Mouse (Mus musculus): ENCODE results near the gene Mblac1. TPM values are rescaled to one million over a fixed set of nuclear protein-coding genes. Genes with fewer than 3 reads are reported as not detected.

Mblac1 gene
- 12.9 and 14.6 TPM in 2 replicates for polyA plus RNA-seq (2014; fragmentation: Nextera tagmentation; extraction: Ambion mirVana)

GRCm38 (mm10) chr5:138193771-138194727 lies at the start of gene Mblac1:
Gene Mblac1, plus strand, starts transcription at chr5:138194314.
- H3K36me3 ChIP-seq (ENCODE audit: control insufficient read depth, insufficient read depth, low read length), result no peaks in the 10 kb centered on the region; the same call in 1 of the 2 replicates
- peaks cover 7% of the 10 kb centered on the region; the same call in 1 of the 2 replicates for H3K4me1 ChIP-seq (ENCODE audit: control insufficient read depth, insufficient read depth, low read length)
- peak within 1 kb of the TSS; percentile 76 for H3K4me3 ChIP-seq (ENCODE audit: low read depth, low read length)
- peak; percentile 88 for ATAC-seq (ENCODE audit: low read depth)
- WGBS, result 7% methylated on average over 54 of the region's 54 CpGs
- peak within 1 kb of the TSS; percentile 96 for H3K4me2 ChIP-seq (ENCODE audit: low read depth, low read length)
- H3K9ac ChIP-seq (replicated peaks; ENCODE audit: low read depth, low read length), result peak within 1 kb of the TSS; percentile 84
- no peaks in the 10 kb centered on the region for H3K9me3 ChIP-seq (ENCODE audit: control insufficient read depth, low read length)
- peak within 1 kb of the TSS; percentile 90 for H3K27ac ChIP-seq (ENCODE audit: low read depth, low read length)
- H3K27me3 ChIP-seq (ENCODE audit: control insufficient read depth, insufficient read depth, low read length), result no peaks in the 10 kb centered on the region

GRCm38 (mm10) chr5:138154390-138154789 lies 39.7 kb upstream of the Mblac1 start:
- peak overlapping the region; percentile 81 for H3K4me3 ChIP-seq (ENCODE audit: low read depth, low read length)
- H3K4me2 ChIP-seq (ENCODE audit: low read depth, low read length), result peak overlapping the region; percentile 87
- no peak overlapping the region for H3K27ac ChIP-seq (ENCODE audit: low read depth, low read length)
- peaks cover 9% of the 10 kb centered on the region; the same call in 1 of the 2 replicates for H3K4me1 ChIP-seq (ENCODE audit: control insufficient read depth, insufficient read depth, low read length)
- WGBS, result 91% methylated on average over 3 of the region's 3 CpGs
- H3K27me3 ChIP-seq (ENCODE audit: control insufficient read depth, insufficient read depth, low read length), result no peaks in the 10 kb centered on the region
- peak overlapping the region; percentile 95 for H3K9ac ChIP-seq (replicated peaks; ENCODE audit: low read depth, low read length)
- ATAC-seq (ENCODE audit: low read depth), result no peak
- peaks cover 19% of the 10 kb centered on the region for H3K36me3 ChIP-seq (ENCODE audit: control insufficient read depth, insufficient read depth, low read length)
- H3K9me3 ChIP-seq (ENCODE audit: control insufficient read depth, low read length), result no peaks in the 10 kb centered on the region

- Histone ChIP-seq H3K4me3 (ENCODE audit: low read depth, low read length) (peak within 1 kb of the TSS; percentile 81), H3K36me3 (ENCODE audit: control insufficient read depth, insufficient read depth, low read length) (peaks cover 15% of the 10 kb centered on the region; the same call in 1 of the 2 replicates), H3K27ac (ENCODE audit: low read depth, low read length) (peak within 1 kb of the TSS; percentile 98), H3K9ac (replicated peaks; ENCODE audit: low read depth, low read length) (peak within 1 kb of the TSS; percentile 95), H3K9me3 (ENCODE audit: control insufficient read depth, low read length) (no peaks in the 10 kb centered on the region), H3K4me2 (ENCODE audit: low read depth, low read length) (peak within 1 kb of the TSS; percentile 87), H3K27me3 (ENCODE audit: control insufficient read depth, insufficient read depth, low read length) (no peaks in the 10 kb centered on the region), H3K4me1 (ENCODE audit: control insufficient read depth, insufficient read depth, low read length) (peaks cover 9% of the 10 kb centered on the region; the same call in 1 of the 2 replicates)
- ATAC-seq (ENCODE audit: low read depth), result peak; percentile 98
- under 1% methylated on average over 31 of the region's 31 CpGs for whole genome bisulfite sequencing
These were observed 38.6 kb upstream of the Mblac1 start, which contains the start of gene Zfp113 for GRCm38 (mm10) chr5:138155443-138155976. Gene Zfp113, minus strand, starts transcription at chr5:138155744.

- peak overlapping the region; percentile 69 for H3K4me3 ChIP-seq (ENCODE audit: low read depth, low read length)
- ATAC-seq (ENCODE audit: low read depth), result no peak
- H3K9ac ChIP-seq (replicated peaks; ENCODE audit: low read depth, low read length), result 0 out of 2 replicates have a peak overlapping the region, but pooled peaks have one; percentile 60
- H3K36me3 ChIP-seq (ENCODE audit: control insufficient read depth, insufficient read depth, low read length), result peaks cover 28% of the 10 kb centered on the region
- peak overlapping the region; percentile 88 for H3K4me2 ChIP-seq (ENCODE audit: low read depth, low read length)
- H3K27me3 ChIP-seq (ENCODE audit: control insufficient read depth, insufficient read depth, low read length), result no peaks in the 10 kb centered on the region
- 73% methylated on average over 7 of the region's 7 CpGs for WGBS
- H3K4me1 ChIP-seq (ENCODE audit: control insufficient read depth, insufficient read depth, low read length), result peaks cover 8% of the 10 kb centered on the region
- H3K9me3 ChIP-seq (ENCODE audit: control insufficient read depth, low read length), result no peaks in the 10 kb centered on the region
- peak overlapping the region; percentile 69; the same call in 1 of the 2 replicates for H3K27ac ChIP-seq (ENCODE audit: low read depth, low read length)
These were observed 33.8 kb upstream of the Mblac1 start for GRCm38 (mm10) chr5:138160224-138160762.

GRCm38 (mm10) chr5:138160842-138161665 lies 33.1 kb upstream of the Mblac1 start, which contains the start of gene Cops6:
Gene Cops6, plus strand, starts transcription at chr5:138161071.
- no peaks in the 10 kb centered on the region for H3K27me3 ChIP-seq (ENCODE audit: control insufficient read depth, insufficient read depth, low read length)
- H3K9me3 ChIP-seq (ENCODE audit: control insufficient read depth, low read length), result no peaks in the 10 kb centered on the region
- peak within 1 kb of the TSS; percentile 60 for H3K9ac ChIP-seq (replicated peaks; ENCODE audit: low read depth, low read length)
- H3K4me2 ChIP-seq (ENCODE audit: low read depth, low read length), result peak within 1 kb of the TSS; percentile 88
- under 1% methylated on average over 42 of the region's 42 CpGs for WGBS
- peaks cover 35% of the 10 kb centered on the region for H3K36me3 ChIP-seq (ENCODE audit: control insufficient read depth, insufficient read depth, low read length)
- ATAC-seq (ENCODE audit: low read depth), result peak; percentile 94
- H3K27ac ChIP-seq (ENCODE audit: low read depth, low read length), result peak within 1 kb of the TSS; percentile 69
- H3K4me1 ChIP-seq (ENCODE audit: control insufficient read depth, insufficient read depth, low read length), result peaks cover 8% of the 10 kb centered on the region
- peak within 1 kb of the TSS; percentile 69 for H3K4me3 ChIP-seq (ENCODE audit: low read depth, low read length)

- H3K4me3 ChIP-seq (ENCODE audit: low read depth, low read length), result no peak overlapping the region
- H3K4me2 ChIP-seq (ENCODE audit: low read depth, low read length), result no peak overlapping the region
- H3K9me3 ChIP-seq (ENCODE audit: control insufficient read depth, low read length), result no peaks in the 10 kb centered on the region
- no peaks in the 10 kb centered on the region for H3K27me3 ChIP-seq (ENCODE audit: control insufficient read depth, insufficient read depth, low read length)
- WGBS, result 76% methylated on average over 6 of the region's 6 CpGs
- peaks cover 8% of the 10 kb centered on the region for H3K4me1 ChIP-seq (ENCODE audit: control insufficient read depth, insufficient read depth, low read length)
- H3K27ac ChIP-seq (ENCODE audit: low read depth, low read length), result no peak overlapping the region
- no peak for ATAC-seq (ENCODE audit: low read depth)
- no peak overlapping the region for H3K9ac ChIP-seq (replicated peaks; ENCODE audit: low read depth, low read length)
- peaks cover 55% of the 10 kb centered on the region for H3K36me3 ChIP-seq (ENCODE audit: control insufficient read depth, insufficient read depth, low read length)
These were observed 31.1 kb upstream of the Mblac1 start for GRCm38 (mm10) chr5:138163046-138163445.

- WGBS, result 71% methylated on average over 10 of the region's 10 CpGs
- H3K9me3 ChIP-seq (ENCODE audit: control insufficient read depth, low read length), result no peaks in the 10 kb centered on the region
- no peak overlapping the region for H3K4me3 ChIP-seq (ENCODE audit: low read depth, low read length)
- H3K36me3 ChIP-seq (ENCODE audit: control insufficient read depth, insufficient read depth, low read length), result peaks cover 61% of the 10 kb centered on the region
- no peak overlapping the region for H3K9ac ChIP-seq (replicated peaks; ENCODE audit: low read depth, low read length)
- no peak overlapping the region for H3K27ac ChIP-seq (ENCODE audit: low read depth, low read length)
- H3K4me2 ChIP-seq (ENCODE audit: low read depth, low read length), result no peak overlapping the region
- ATAC-seq (ENCODE audit: low read depth), result no peak
- H3K4me1 ChIP-seq (ENCODE audit: control insufficient read depth, insufficient read depth, low read length), result peaks cover 8% of the 10 kb centered on the region
- no peaks in the 10 kb centered on the region for H3K27me3 ChIP-seq (ENCODE audit: control insufficient read depth, insufficient read depth, low read length)
These were observed 30.5 kb upstream of the Mblac1 start for GRCm38 (mm10) chr5:138163610-138164009.

- peaks cover 16% of the 10 kb centered on the region for H3K4me1 ChIP-seq (ENCODE audit: control insufficient read depth, insufficient read depth, low read length)
- no peak overlapping the region for H3K9ac ChIP-seq (replicated peaks; ENCODE audit: low read depth, low read length)
- no peak overlapping the region for H3K27ac ChIP-seq (ENCODE audit: low read depth, low read length)
- ATAC-seq (ENCODE audit: low read depth), result no peak
- peaks cover 67% of the 10 kb centered on the region for H3K36me3 ChIP-seq (ENCODE audit: control insufficient read depth, insufficient read depth, low read length)
- no peak overlapping the region for H3K4me2 ChIP-seq (ENCODE audit: low read depth, low read length)
- H3K4me3 ChIP-seq (ENCODE audit: low read depth, low read length), result no peak overlapping the region
- whole genome bisulfite sequencing, result 71% methylated on average over 8 of the region's 8 CpGs
- no peaks in the 10 kb centered on the region for H3K27me3 ChIP-seq (ENCODE audit: control insufficient read depth, insufficient read depth, low read length)
- no peaks in the 10 kb centered on the region for H3K9me3 ChIP-seq (ENCODE audit: control insufficient read depth, low read length)
These were observed 28.5 kb upstream of the Mblac1 start for GRCm38 (mm10) chr5:138165594-138165993.

Measured in neural tube, embryonic 14.5 days (tissue).